Mouse (Mus musculus): ENCODE measurements at regions not wholly inside any gene's neighbourhood (a gene's known extent, or its start where the extent isn't known, plus 50 kb on each side); places are given as distances from the start of the nearest gene placed in this dataset.

GRCm38 (mm10) chr4:54128717-54129698, 303.2 kb downstream of the Tmem38b start:
- DNase-seq: no peak
- intact Hi-C loops (cut with DNase I): no loop called here

- intact Hi-C loops (cut with DNase I): no loop called here
- no peak for DNase-seq
Observed at GRCm38 (mm10) chr4:54156146-54156545, 330.3 kb downstream of the Tmem38b start.

GRCm38 (mm10) chr4:54161337-54161993, 335.6 kb downstream of the Tmem38b start:
- intact Hi-C loops (cut with DNase I): no loop called here
- no peak for DNase-seq

GRCm38 (mm10) chr4:54162308-54162707, 336.5 kb downstream of the Tmem38b start:
- intact Hi-C loops (cut with DNase I): no loop called here

GRCm38 (mm10) chr4:54170202-54170931, 344.5 kb downstream of the Tmem38b start:
- intact Hi-C loops (cut with DNase I): no loop called here
- no peak for DNase-seq

More at GRCm38 (mm10) chr4:54162308-54162707, 336.5 kb downstream of the Tmem38b start:
- DNase-seq: no peak

GRCm38 (mm10) chr4:54184213-54184612, 358.4 kb downstream of the Tmem38b start:
- intact Hi-C loops (cut with DNase I): no loop called here
- DNase-seq: no peak

- intact Hi-C loops (cut with DNase I): no loop called here
Observed at GRCm38 (mm10) chr4:54195734-54196133, 369.9 kb downstream of the Tmem38b start.

GRCm38 (mm10) chr4:54202440-54202839, 376.6 kb downstream of the Tmem38b start:
- DNase-seq: no peak
- intact Hi-C loops (cut with DNase I): no loop called here

More at GRCm38 (mm10) chr4:54195734-54196133, 369.9 kb downstream of the Tmem38b start:
- DNase-seq: no peak

- no peak for DNase-seq
- intact Hi-C loops (cut with DNase I): no loop called here
Observed at GRCm38 (mm10) chr4:54224572-54224971, 398.7 kb downstream of the Tmem38b start.
